Mouse (Mus musculus) cerebellum, adult 2 months (tissue): ENCODE measurements around the gene Oas1f.
"Not testable (repeated sequence)": the region's sequence is repeated elsewhere in the genome, so short reads cannot be mapped to it uniquely, and the experiment has no call there.

ENCODE experiments used
- CTCF ChIP-seq: fragments of 200-500 bp; IDR thresholded peaks from 2 replicates; pipeline ENCODE4 v1.5.1; 2011; ENCODE audit warnings: low read depth, mild to moderate bottlenecking, control low read depth, low read length, moderate library complexity, borderline replicate concordance; ENCODE audit not compliant: insufficient read depth
- POLR2A ChIP-seq: fragments of 200-500 bp; IDR thresholded peaks from 2 replicates; pipeline ENCODE4 v1.6.1; 2011; ENCODE audit warnings: low read length, control low read depth, borderline replicate concordance; ENCODE audit not compliant: insufficient read depth

DNA sequence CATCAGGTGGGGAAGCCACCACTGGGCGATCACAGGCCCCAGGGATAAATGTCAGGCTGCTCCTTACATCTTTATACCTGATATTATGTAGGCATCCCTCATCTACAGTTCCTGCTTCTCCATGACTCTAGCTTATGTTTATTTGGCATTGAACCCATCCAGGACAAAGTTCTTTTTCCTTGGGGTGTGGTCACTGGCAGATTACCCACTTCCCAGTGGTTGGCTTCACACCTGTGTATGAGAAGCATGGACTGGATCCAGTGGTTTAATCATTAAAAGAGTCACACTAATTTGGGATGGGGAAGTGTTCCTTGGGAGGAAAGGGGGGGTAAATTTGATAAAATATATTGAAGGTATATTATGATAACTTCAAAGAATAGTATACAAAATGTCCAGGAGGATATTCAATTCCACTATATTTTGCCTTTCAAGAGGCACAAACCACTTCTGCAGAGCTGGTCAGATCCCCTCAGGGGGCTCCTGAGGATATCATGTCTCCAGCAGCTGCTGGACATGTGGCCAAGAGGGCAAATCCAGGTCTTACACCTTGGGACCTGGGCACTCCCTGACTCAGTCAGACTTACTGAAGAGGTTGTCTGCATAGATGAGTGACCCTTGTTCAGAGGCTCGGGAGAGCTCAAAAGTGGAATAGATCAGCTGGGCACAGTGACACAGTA is 44.5 kb downstream of the Oas1f start:
- not testable (repeated sequence) for TF ChIP-seq CTCF, POLR2A
